Comparison of ENCODE assay signal across 16 mouse cellular contexts in genomic region chr13:46993274-46993551, GRCm38 (mm10).
"Had no signal": no experiment of that assay in that cellular context is flagged by ENCODE, and none has a peak within 500 bp of the region (broad histone marks: within the 10 kb centered on the region; RNA-seq: fewer than 3 reads in every experiment).

No protein-coding gene starts in this region.

- ATAC-seq: liver, postnatal 0 days; midbrain, embryonic 16.5 days had no signal

- H3K27me3 ChIP-seq: liver, embryonic 13.5 days; lung, embryonic 15.5 days; stomach, embryonic 15.5 days had no signal

- H3K9me3 ChIP-seq: limb, embryonic 10.5 days; liver, embryonic 13.5 days; lung, embryonic 15.5 days; megakaryocyte, embryonic 14.5 days; stomach, embryonic 15.5 days had no signal

- H3K9ac ChIP-seq: liver, embryonic 13.5 days; liver, postnatal 0 days; lung, embryonic 15.5 days; stomach, embryonic 15.5 days had no signal

- H3K4me2 ChIP-seq: liver, embryonic 13.5 days; lung, embryonic 15.5 days; midbrain, embryonic 11.5 days; stomach, embryonic 15.5 days had no signal

- H3K4me3 ChIP-seq: layer of hippocampus, adult 2 months; limb, embryonic 10.5 days; liver, embryonic 13.5 days; lung, embryonic 15.5 days; megakaryocyte, embryonic 14.5 days; stomach, embryonic 15.5 days had no signal

- DNase-seq: kidney, adult 11 months; kidney, adult 9 months; kidney, postnatal 10 days; kidney, postnatal 4 days; liver, embryonic 13.5 days; liver, postnatal 0 days; lung, postnatal 14 days; thymus, postnatal 36 days had no signal

- H3K36me3 ChIP-seq: limb, embryonic 10.5 days; liver, embryonic 13.5 days; lung, embryonic 15.5 days; stomach, embryonic 15.5 days had no signal

- H3K4me1 ChIP-seq: limb, embryonic 10.5 days; liver, embryonic 13.5 days; lung, embryonic 15.5 days; stomach, embryonic 15.5 days had no signal

- H3K27ac ChIP-seq: layer of hippocampus, adult 2 months; limb, embryonic 10.5 days; liver, embryonic 13.5 days; lung, embryonic 15.5 days; macrophage; stomach, embryonic 15.5 days had no signal
